ENCODE assay signal across 8 mouse cellular contexts in genomic region chr4:149373431-149373830, GRCm38 (mm10). TPM values are rescaled to one million over a fixed set of nuclear protein-coding genes. Genes with fewer than 3 reads are reported as not detected.
DNase-seq lines count a peak whose midpoint lies in the region; ATAC-seq and TF ChIP-seq lines count a peak whose summit lies in the region.

No protein-coding gene starts in this region.

- H3K27me3 ChIP-seq in forebrain, embryonic 11.5 days (ENCODE audit: control insufficient read depth, insufficient read depth, low read length) = no peaks in the 10 kb centered on the region
- H3K27me3 ChIP-seq in forebrain, embryonic 13.5 days = no peaks in the 10 kb centered on the region
- H3K27me3 ChIP-seq in hindbrain, postnatal 0 days (ENCODE audit: insufficient read depth, low read length) = no peaks in the 10 kb centered on the region

- peak; percentile 66 for TF ChIP-seq CTCF in hindbrain, postnatal 0 days (IDR thresholded peaks at IDR 0.05; ENCODE audit: low read depth)

- no peak overlapping the region for H3K4me2 ChIP-seq in forebrain, embryonic 11.5 days (ENCODE audit: low read depth, low read length, severe bottlenecking)
- H3K4me2 ChIP-seq in forebrain, embryonic 13.5 days = no peak overlapping the region
- no peak overlapping the region for H3K4me2 ChIP-seq in hindbrain, postnatal 0 days (ENCODE audit: low read depth, low read length)

- no peaks in the 10 kb centered on the region for H3K9me3 ChIP-seq in forebrain, embryonic 11.5 days (ENCODE audit: control insufficient read depth, low read length)
- no peaks in the 10 kb centered on the region for H3K9me3 ChIP-seq in forebrain, embryonic 13.5 days (replicated peaks)
- H3K9me3 ChIP-seq in hindbrain, postnatal 0 days (ENCODE audit: low read length) = no peaks in the 10 kb centered on the region

- H3K4me1 ChIP-seq in forebrain, embryonic 11.5 days (replicated peaks; ENCODE audit: control insufficient read depth, insufficient read depth, low read length) = no peaks in the 10 kb centered on the region
- no peaks in the 10 kb centered on the region for H3K4me1 ChIP-seq in forebrain, embryonic 13.5 days
- no peaks in the 10 kb centered on the region for H3K4me1 ChIP-seq in hindbrain, postnatal 0 days (ENCODE audit: insufficient read depth, low read length)

- H3K27ac ChIP-seq in forebrain, embryonic 11.5 days (ENCODE audit: low read depth, low read length) = no peak overlapping the region
- H3K27ac ChIP-seq in forebrain, embryonic 13.5 days = no peak overlapping the region
- H3K27ac ChIP-seq in hindbrain, postnatal 0 days = no peak overlapping the region

- no peak for ATAC-seq in forebrain, embryonic 11.5 days (replicated peaks; ENCODE audit: low FRiP score)
- no peak for ATAC-seq in forebrain, embryonic 13.5 days
- peak; percentile 45; the same call in 1 of the 2 replicates for ATAC-seq in hindbrain, postnatal 0 days

- 70% methylated on average over 5 of the region's 5 CpGs for WGBS in forebrain, embryonic 11.5 days
- 60% methylated on average over 5 of the region's 5 CpGs for WGBS in forebrain, embryonic 13.5 days
- WGBS in hindbrain, postnatal 0 days = 66% methylated on average over 5 of the region's 5 CpGs

- H3K36me3 ChIP-seq in forebrain, embryonic 11.5 days (ENCODE audit: control insufficient read depth, insufficient read depth, low read length) = peaks cover 26% of the 10 kb centered on the region
- H3K36me3 ChIP-seq in forebrain, embryonic 13.5 days (ENCODE audit: poor library complexity, severe bottlenecking) = peaks cover 74% of the 10 kb centered on the region
- H3K36me3 ChIP-seq in hindbrain, postnatal 0 days (ENCODE audit: insufficient read depth, low read length) = peaks cover 52% of the 10 kb centered on the region

- no peak overlapping the region for H3K4me3 ChIP-seq in forebrain, embryonic 11.5 days (ENCODE audit: low read depth, low read length)
- H3K4me3 ChIP-seq in forebrain, embryonic 13.5 days = no peak overlapping the region
- H3K4me3 ChIP-seq in hindbrain, postnatal 0 days (ENCODE audit: low read length) = no peak overlapping the region

- DNase-seq in forebrain, embryonic 11.5 days (ENCODE audit: low spot score) = peak; percentile 69
- peak; percentile 37 for DNase-seq in ovary, postnatal 14 days (ENCODE audit: low spot score)
- DNase-seq in ovary, adult 18-20 months (ENCODE audit: low spot score) = no peak
- DNase-seq in cerebellum, postnatal 10 days = peak; percentile 75 to 81
- DNase-seq in hindbrain, postnatal 0 days (ENCODE audit: low spot score) = peak; percentile 70
- DNase-seq in lung, postnatal 4 days = peak; percentile 51 to 56
- peak; percentile 61 for DNase-seq in thymus, postnatal 14 days

- no peak overlapping the region for H3K9ac ChIP-seq in forebrain, embryonic 11.5 days (ENCODE audit: low read length)
- no peak overlapping the region for H3K9ac ChIP-seq in forebrain, embryonic 13.5 days
- no peak overlapping the region for H3K9ac ChIP-seq in hindbrain, postnatal 0 days (replicated peaks; ENCODE audit: low read length)

RNA-seq across cellular contexts. Expression of gene Ube4b, which starts 53.1 kb away (rescaled TPM):
- polyA plus RNA-seq in forebrain, embryonic 11.5 days (2014; fragmentation: Nextera tagmentation; extraction: Ambion mirVana) = 67.0 and 70.6 TPM in 2 replicates
- polyA plus RNA-seq in forebrain, embryonic 13.5 days (2015; fragmentation: Nextera tagmentation; extraction: Ambion mirVana) = 47.4 and 53.0 TPM in 2 replicates
- total RNA-seq in hindbrain, postnatal 0 days (2014; rRNA removed) = 81.6 and 117 TPM in 2 replicates
- 44.3 and 48.1 TPM in 2 replicates for polyA plus RNA-seq in hindbrain, postnatal 0 days (2015; fragmentation: Nextera tagmentation; extraction: Ambion mirVana)
